Mouse (Mus musculus) hindbrain, embryonic 15.5 days (tissue): ENCODE results near the gene Stt3a. TPM values are rescaled to one million over a fixed set of nuclear protein-coding genes. Genes with fewer than 3 reads are reported as not detected.

Experiments
- ATAC-seq: fragments of 200-750 bp; cut with Nextera tagmentation; 2 replicates; pipeline ENCODE4 v1.8.0; 2017; ENCODE audit warnings: low read depth, moderate number of reproducible peaks, moderate TSS enrichment; ENCODE audit not compliant: low FRiP score
- H3K27ac ChIP-seq: fragments of 300-500 bp; sonication (generic); replicated peaks from 2 replicates; pipeline ENCODE4 v1.5.1; 2015; ENCODE audit warnings: mild to moderate bottlenecking, inconsistent platforms
- H3K27me3 ChIP-seq: fragments of 300-500 bp; sonication (generic); 2 replicates; pipeline ENCODE4 v1.6.1; 2015; ENCODE audit warnings: control low read depth, inconsistent platforms
- H3K36me3 ChIP-seq: fragments of 300-500 bp; sonication (generic); 2 replicates; pipeline ENCODE4 v1.6.1; 2015; ENCODE audit warnings: control low read depth, inconsistent platforms
- H3K4me1 ChIP-seq: fragments of 300-500 bp; sonication (generic); replicated peaks from 2 replicates; pipeline ENCODE4 v1.6.1; 2015; ENCODE audit warnings: control low read depth, inconsistent platforms
- H3K4me2 ChIP-seq: fragments of 300-500 bp; sonication (generic); 2 replicates; pipeline ENCODE4 v1.6.1; 2015; ENCODE audit warnings: moderate library complexity, mild to moderate bottlenecking, inconsistent platforms
- H3K4me3 ChIP-seq: fragments of 300-500 bp; sonication (generic); 2 replicates; pipeline ENCODE4 v1.5.1; 2015; ENCODE audit warnings: mild to moderate bottlenecking, inconsistent platforms
- H3K9ac ChIP-seq: fragments of 300-500 bp; sonication (generic); 2 replicates; pipeline ENCODE4 v1.6.1; 2015; ENCODE audit warnings: inconsistent platforms
- H3K9me3 ChIP-seq: fragments of 300-500 bp; sonication (generic); 2 replicates; pipeline ENCODE4 v1.6.1; 2016; ENCODE audit warnings: control low read depth, inconsistent platforms
- WGBS: fragments of 180-500 bp; shearing (Covaris S2); methylation state at CpG from one replicate; pipeline ENCODE4 v1.1.7; 2015; 5-methylcytosine and 5-hydroxymethylcytosine counted together
- polyA plus RNA-seq: library from polyadenylated mRNA; unstranded; fragments of >200 nt; fragmentation: Nextera tagmentation; extraction: Ambion mirVana; gene quantifications from 2 replicates; pipeline ENCODE4 v1.2.1, GENCODE M21; 2015

Gene Stt3a
- polyA plus RNA-seq, 1 experiment from 2014 or later = 102 TPM

DNA sequence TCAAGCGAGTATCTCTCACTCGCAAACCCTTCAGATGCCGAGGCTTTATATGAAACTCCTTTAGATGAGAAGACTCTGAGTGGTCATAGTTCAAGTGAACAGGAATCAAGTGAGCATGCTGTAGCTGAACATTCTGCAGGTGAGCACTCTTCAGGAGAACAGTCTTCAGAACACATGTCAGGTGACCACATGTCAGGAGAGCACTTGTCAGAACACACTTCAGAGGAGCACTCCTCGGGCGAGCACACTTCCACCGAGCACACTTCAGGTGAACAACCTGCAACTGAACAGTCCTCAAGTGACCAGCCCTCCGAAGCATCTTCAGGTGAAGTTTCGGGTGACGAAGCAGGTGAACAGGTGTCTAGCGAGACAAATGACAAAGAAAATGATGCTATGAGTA is 73.2 kb downstream of the Stt3a start:
- WGBS = 96% methylated on average over 10 of the region's 10 CpGs
- H3K4me1 ChIP-seq = no peaks in the 10 kb centered on the region
- H3K4me2 ChIP-seq = no peak overlapping the region
- H3K27me3 ChIP-seq = no peaks in the 10 kb centered on the region
- no peak overlapping the region for H3K27ac ChIP-seq
- no peak overlapping the region for H3K4me3 ChIP-seq
- ATAC-seq = no peak
- H3K9ac ChIP-seq = no peak overlapping the region
- no peaks in the 10 kb centered on the region for H3K36me3 ChIP-seq
- H3K9me3 ChIP-seq = no peaks in the 10 kb centered on the region

DNA sequence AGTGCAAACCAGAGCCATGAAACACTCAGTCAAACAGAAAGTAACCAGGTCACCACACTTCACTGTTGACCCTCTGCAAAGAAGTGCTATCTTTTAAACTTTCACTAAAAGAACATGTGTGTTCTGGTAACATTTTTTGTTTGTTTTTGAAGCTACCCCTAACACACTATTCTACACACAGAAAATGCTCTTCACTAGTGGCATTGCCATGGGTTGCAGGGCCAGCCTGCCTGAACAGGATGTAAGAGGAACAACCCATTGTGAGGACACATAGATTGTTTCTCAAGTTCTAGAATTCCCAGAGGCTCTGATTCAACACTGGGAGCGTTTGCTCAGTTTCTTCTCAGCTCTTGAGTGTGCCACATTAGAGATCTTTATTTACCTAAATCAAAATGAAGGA is 74.6 kb downstream of the Stt3a start, which contains the start of gene Acrv1:
Acrv1 (plus strand) TSS at position 301 of the 400 bp plus-strand sequence.
- H3K9ac ChIP-seq = no peak within 1 kb of the TSS
- H3K4me3 ChIP-seq = no peak within 1 kb of the TSS
- no peak for ATAC-seq
- WGBS = 73% methylated on average over 1 of the region's 1 CpGs
- no peaks in the 10 kb centered on the region for H3K4me1 ChIP-seq
- no peaks in the 10 kb centered on the region for H3K9me3 ChIP-seq
- no peak within 1 kb of the TSS for H3K4me2 ChIP-seq
- no peak within 1 kb of the TSS for H3K27ac ChIP-seq
- H3K27me3 ChIP-seq = no peaks in the 10 kb centered on the region
- no peaks in the 10 kb centered on the region for H3K36me3 ChIP-seq

DNA sequence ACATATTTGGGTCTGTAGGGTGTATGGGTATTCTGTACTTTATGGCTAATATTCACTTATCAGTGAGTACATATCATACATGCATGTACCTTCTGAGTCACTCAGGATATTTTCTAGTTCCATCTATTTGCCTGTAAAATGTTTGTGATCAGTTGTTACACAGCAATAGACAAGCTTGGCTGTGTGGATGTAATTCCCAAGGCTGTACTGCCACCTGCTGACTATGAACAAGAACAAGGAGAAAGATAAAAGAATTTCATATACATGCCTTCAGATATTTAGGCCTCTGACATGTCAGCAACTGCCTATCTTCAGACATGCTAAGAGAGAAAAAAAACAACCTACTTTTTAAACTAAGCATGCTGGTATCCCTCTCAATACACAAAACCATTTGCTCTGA is 80.2 kb downstream of the Stt3a start:
- no peak for ATAC-seq
- H3K27me3 ChIP-seq = no peaks in the 10 kb centered on the region
- H3K36me3 ChIP-seq = no peaks in the 10 kb centered on the region
- no peak overlapping the region for H3K4me3 ChIP-seq
- H3K4me2 ChIP-seq = no peak overlapping the region
- H3K4me1 ChIP-seq = no peaks in the 10 kb centered on the region
- no peak overlapping the region for H3K9ac ChIP-seq
- no peaks in the 10 kb centered on the region for H3K9me3 ChIP-seq
- H3K27ac ChIP-seq = no peak overlapping the region

DNA sequence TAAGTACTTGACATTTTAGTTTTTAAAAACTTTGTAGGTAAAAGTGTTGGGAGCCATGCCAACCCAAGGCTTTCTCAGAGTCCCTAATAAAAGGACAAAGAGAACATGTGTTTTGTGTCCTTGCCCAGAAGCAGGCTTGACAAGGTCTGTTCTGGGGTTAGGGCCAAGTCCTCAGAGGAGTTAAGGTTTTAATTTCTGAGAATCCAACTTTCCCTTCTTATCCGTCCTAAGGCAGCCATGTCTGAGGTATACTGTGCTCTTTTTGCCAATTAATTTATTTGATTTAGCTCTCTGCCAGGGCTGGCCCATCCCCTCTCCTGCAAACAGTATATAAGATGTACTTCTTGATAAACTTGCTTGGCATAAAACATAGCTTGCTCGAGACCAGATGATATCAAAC is 86.1 kb downstream of the Stt3a start:
- Histone ChIP-seq H3K27ac (no peak overlapping the region), H3K4me3 (no peak overlapping the region), H3K36me3 (no peaks in the 10 kb centered on the region), H3K4me1 (no peaks in the 10 kb centered on the region), H3K9me3 (no peaks in the 10 kb centered on the region), H3K4me2 (no peak overlapping the region), H3K27me3 (no peaks in the 10 kb centered on the region), H3K9ac (no peak overlapping the region)
- WGBS = 77% methylated on average over 2 of the region's 2 CpGs
- no peak for ATAC-seq

Other genes starting within 250 kb of the Stt3a start
- gene Gm5615, start 225.7 kb downstream of the Stt3a start, polyA plus RNA-seq = not detected in 2 replicates
- gene Gm17689, start 185.0 kb downstream of the Stt3a start, polyA plus RNA-seq = not detected in 2 replicates
- not detected in 2 replicates for gene A630095E13Rik, start 124.3 kb downstream of the Stt3a start, polyA plus RNA-seq
- not detected in 2 replicates for gene Acrv1, start 74.5 kb downstream of the Stt3a start, polyA plus RNA-seq
- 10.2 and 11.5 TPM in 2 replicates for gene Chek1, start 40.6 kb downstream of the Stt3a start, polyA plus RNA-seq
- gene Ei24, start 29.7 kb upstream of the Stt3a start, polyA plus RNA-seq = 116 and 124 TPM in 2 replicates
- gene Fez1, start 54.2 kb upstream of the Stt3a start, polyA plus RNA-seq = 533 and 554 TPM in 2 replicates